Mouse (Mus musculus): ENCODE measurements around the gene Glrb. TPM values are rescaled to one million over a fixed set of nuclear protein-coding genes. Genes with fewer than 3 reads are reported as not detected.

Gene Glrb
- not detected for polyA plus RNA-seq (2017; shearing (Covaris generic))

GRCm38 (mm10) chr3:80913111-80913778 lies at the start of gene Glrb:
Gene Glrb, minus strand, starts transcription at chr3:80913660.

GRCm38 (mm10) chr3:80802596-80803081 lies 110.8 kb downstream of the Glrb start, which contains the start of gene Gria2:
Gene Gria2, minus strand, starts transcription at chr3:80802835.

Other genes with a start within 250 kb of the Glrb start
- not detected for gene Gria2, start 110.8 kb downstream of the Glrb start, polyA plus RNA-seq (2017; shearing (Covaris generic))
- gene Pdgfc, start 122.8 kb upstream of the Glrb start, polyA plus RNA-seq (2017; shearing (Covaris generic)), result 0.13 TPM

Measured in inflammation-experienced regulatory T-cells, adult 16 weeks (primary cell).